Mouse (Mus musculus): ENCODE data around the gene Olfr429. TPM values are rescaled to one million over a fixed set of nuclear protein-coding genes. Genes with fewer than 3 reads are reported as not detected.
"Not testable (repeated sequence)": the region's sequence is repeated elsewhere in the genome, so short reads cannot be mapped to it uniquely, and the experiment has no call there.

The Olfr429 gene
- total RNA-seq (2021) = not detected

GRCm38 (mm10) chr1:174084031-174084430, at the start of gene Olfr429:
Gene Olfr429, plus strand, starts transcription at chr1:174084331.
- DNase-seq (ENCODE audit: extremely low spot score in 1 of 2, low spot score in 1 of 2) = no peak

DNA sequence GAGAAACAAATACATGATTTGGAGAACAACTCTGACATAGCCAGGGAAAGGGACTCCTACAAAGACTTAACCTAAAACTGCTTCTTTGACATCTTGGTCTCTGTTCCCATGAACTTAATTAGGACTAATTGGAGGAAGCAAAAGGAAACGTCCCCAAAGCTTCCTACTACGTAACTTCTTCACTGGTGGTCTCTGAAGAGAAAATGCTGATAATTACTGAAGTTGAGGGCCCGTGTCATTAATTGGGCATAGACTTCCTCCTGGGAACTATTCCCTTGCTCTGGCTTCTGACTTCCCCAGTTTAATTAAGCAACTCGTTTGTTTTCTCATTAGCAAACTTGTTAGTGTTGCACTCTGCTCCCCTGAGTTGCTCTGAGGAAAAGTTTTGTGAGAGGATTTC, 48.3 kb upstream of the Olfr429 start:
- DNase-seq (ENCODE audit: extremely low spot score in 1 of 2, low spot score in 1 of 2) = no peak

DNA sequence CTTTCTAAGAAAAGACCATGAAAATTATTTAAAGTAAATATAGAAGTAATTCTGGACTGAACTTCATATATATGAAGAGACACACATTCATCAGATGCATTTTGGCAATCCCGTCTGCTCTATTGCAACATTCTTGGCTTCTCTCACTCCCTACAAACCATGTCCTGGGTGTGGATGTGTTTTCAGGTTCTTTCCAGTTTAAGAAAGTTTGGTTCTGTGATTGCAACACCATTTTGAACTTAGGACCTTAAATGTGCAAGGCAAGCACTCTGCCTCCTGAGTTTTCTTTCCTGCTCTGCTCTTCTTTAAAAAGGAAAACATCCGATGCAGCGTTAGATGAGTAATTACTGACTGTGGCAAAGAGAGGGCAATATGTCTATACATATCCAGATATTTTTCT, 45.7 kb upstream of the Olfr429 start:
- no peak for DNase-seq (ENCODE audit: extremely low spot score in 1 of 2, low spot score in 1 of 2)

DNA sequence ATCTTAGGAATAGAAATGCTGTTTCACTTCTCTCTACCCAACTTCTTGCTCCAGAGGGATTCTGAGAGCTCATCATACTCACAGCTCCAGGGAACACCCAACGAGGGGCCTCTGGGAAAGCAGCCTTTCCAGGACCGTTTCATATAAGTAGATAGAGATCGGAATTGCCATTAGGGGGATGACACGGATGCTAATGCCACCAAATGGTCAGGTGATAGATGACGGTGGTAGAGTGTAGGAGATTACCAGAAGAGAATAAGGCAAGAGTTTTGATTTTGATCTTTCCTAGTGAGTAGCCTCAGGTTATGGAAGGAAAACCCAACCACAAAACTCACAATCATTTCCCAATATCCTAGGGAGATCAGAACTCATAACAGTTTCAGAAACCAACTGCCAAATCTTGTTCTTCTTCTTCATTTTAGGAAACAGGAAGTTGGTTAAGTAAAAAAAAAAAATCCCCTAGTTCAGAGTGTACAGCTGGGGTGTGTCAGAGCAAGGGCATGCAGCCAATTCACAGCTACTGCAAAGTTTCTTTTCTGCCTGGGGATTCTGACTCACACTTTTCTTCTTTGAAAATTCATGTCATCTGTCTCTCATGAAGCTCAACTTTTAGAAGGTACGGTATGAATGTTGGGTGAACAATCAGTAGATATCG, 43.5 kb upstream of the Olfr429 start, which contains the start of gene Olfr433:
TSS of gene Olfr433 (plus strand) at position 183 of the 655 bp plus-strand sequence.
- peak in 1 of 2 experiments; percentile 10 for DNase-seq (ENCODE audit: extremely low spot score in 1 of 2, low spot score in 1 of 2)

DNA sequence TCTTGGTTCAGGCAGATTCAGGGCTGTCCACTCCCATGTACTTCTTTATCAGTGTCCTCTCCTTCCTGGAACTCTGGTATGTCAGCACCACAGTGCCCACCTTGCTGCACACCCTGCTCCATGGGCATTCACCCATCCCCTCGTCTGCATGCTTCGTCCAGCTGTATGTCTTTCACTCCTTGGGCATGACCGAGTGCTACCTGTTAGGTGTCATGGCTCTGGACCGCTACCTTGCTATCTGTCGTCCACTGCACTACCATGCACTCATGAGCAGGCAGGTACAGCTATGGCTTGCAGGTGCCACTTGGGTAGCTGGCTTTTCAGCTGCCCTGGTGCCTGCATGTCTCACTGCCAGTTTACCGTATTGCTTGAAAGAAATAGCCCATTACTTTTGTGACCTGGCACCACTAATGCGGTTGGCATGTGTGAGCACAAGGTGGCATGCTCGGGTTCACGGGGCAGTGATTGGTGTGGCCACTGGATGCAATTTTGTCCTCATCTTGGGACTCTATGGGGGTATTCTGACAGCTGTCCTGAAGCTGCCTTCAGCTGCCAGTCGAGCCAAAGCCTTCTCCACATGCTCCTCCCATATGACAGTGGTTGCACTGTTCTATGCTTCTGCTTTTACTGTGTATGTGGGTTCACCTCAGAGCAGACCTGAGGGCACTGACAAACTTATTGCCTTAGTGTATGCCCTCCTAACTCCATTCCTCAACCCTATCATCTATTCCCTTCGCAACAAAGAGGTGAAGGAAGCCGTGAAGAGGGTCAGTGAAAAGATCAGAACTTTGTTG, 41.8 kb upstream of the Olfr429 start:
- not testable (repeated sequence) for DNase-seq (ENCODE audit: extremely low spot score in 1 of 2, low spot score in 1 of 2)

GRCm38 (mm10) chr1:174044431-174044830, 39.7 kb upstream of the Olfr429 start:
- DNase-seq (ENCODE audit: extremely low spot score in 1 of 2, low spot score in 1 of 2) = no peak

DNA sequence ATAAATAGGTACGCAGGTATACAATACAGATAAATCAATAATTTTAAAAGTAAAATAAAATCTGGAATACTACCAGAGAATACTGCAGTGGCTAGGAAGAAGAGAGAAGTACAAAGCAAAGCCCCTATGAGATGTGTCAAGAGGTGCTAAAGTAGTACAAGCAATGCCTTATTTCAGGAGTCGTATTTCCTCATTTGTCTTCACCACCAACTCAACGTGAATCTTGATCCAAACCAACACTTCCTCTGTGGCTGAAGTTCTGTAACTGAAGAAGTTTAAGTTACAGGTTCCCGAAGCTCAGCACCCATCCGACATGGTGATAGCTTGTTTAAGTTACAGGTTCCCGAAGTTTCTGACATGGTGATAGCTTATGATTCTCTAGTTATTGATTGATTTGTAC, 35.9 kb upstream of the Olfr429 start:
- not testable (repeated sequence) for DNase-seq (ENCODE audit: extremely low spot score in 1 of 2, low spot score in 1 of 2)

DNA sequence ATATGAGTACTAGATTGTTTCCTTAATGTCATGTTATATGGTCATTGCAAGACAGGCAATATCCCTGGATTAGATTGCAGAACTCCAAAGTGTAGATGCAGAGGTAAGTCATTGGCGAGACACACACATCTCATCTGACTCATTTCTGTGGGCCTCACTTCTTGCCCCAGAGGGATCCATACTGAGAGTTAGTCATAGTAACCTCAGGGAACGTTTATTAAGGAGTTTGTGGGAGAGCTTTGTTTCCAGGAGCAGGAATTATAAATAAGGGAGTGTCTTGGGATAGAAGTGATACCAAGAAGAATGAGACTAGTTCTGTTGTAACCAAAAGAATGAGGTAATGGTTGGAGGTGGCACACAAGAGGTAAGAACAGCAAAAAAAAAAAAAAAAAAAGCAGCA, 35.2 kb upstream of the Olfr429 start, which contains the start of gene Olfr432:
TSS of gene Olfr432 (plus strand) at position 313 of the 400 bp plus-strand sequence.
- no peak for DNase-seq (ENCODE audit: extremely low spot score in 1 of 2, low spot score in 1 of 2)

- DNase-seq (ENCODE audit: extremely low spot score in 1 of 2, low spot score in 1 of 2) = not testable (repeated sequence)
Observed at GRCm38 (mm10) chr1:174049357-174049756, 34.8 kb upstream of the Olfr429 start.

DNA sequence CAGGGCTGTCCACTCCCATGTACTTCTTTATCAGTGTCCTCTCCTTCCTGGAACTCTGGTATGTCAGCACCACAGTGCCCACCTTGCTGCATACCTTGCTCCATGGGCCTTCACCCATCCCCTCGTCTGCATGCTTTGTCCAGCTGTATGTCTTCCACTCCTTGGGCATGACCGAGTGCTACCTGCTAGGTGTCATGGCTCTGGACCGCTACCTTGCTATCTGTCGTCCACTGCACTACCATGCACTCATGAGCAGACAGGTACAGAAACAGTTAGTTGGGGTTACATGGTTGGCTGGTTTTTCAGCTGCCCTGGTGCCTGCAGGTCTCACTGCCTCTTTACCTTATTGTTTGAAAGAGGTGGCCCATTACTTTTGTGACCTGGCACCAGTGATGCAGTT, 33.6 kb upstream of the Olfr429 start:
- no peak for DNase-seq (ENCODE audit: extremely low spot score in 1 of 2, low spot score in 1 of 2)

DNA sequence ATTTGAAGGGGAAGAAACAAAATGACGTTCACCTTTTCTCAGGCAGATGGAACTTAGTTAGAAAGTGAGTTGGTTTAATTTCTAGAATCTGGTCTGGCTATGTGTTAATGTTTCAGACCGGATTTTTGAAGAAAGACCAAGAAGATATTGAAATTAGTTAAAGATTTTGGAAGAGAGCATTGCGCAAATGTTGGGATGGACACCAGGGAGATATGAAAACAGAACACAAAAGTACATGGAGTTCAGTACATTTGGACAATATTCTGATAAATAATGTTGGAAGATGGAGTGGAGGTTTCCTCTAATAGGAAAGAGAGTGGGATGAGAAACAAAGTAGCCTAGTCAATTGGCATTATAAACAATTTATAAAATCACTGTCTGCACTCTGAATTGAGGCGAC, 32.6 kb upstream of the Olfr429 start:
- no peak for DNase-seq (ENCODE audit: extremely low spot score in 1 of 2, low spot score in 1 of 2)

DNA sequence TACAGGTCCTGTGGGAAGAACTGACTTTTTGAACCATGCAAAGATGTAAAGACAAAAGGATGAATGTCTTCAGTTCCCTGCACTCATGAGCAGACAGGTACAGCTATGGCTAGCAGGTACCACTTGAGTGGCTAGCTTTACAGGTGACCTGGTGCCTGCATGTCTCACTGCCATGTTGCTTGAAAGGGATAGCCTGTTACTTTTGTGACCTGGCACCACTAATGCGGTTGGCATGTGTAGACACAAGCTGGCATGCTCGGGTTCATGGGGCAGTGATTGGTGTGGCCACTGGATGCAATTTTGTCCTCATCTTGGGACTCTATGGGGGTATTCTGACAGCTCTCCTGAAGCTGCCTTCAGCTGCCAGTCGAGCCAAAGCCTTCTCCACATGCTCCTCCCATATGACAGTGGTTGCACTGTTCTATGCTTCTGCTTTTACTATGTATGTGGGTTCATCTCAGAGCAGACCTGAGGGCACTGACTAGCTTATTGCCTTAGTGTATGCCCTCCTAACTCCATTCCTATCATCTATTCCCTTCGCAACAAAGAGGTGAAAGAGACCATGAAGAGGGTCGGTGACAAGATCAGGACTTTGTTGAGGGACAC, 32.1 kb upstream of the Olfr429 start:
- no peak for DNase-seq (ENCODE audit: extremely low spot score in 1 of 2, low spot score in 1 of 2)

GRCm38 (mm10) chr1:174052981-174053380, 31.1 kb upstream of the Olfr429 start:
- DNase-seq (ENCODE audit: extremely low spot score in 1 of 2, low spot score in 1 of 2) = no peak

DNA sequence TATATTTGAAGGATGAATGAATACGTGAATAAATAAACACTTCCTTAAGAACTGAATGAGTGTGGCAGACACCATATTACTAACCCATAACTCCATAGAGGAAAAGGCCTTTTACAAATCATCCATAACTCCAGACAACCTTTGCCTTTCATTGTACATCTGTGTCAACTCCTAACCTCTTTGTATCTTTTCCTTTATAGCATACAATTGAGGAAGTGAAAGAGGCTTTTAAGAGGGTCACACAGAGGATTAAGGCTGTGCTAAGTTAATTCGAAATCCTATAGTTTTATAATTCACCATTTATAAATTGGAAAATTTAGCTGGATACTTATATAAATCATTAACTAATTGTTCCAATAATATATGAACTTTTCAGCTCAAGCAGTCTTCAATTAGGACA, 28.9 kb upstream of the Olfr429 start:
- no peak for DNase-seq (ENCODE audit: extremely low spot score in 1 of 2, low spot score in 1 of 2)

DNA sequence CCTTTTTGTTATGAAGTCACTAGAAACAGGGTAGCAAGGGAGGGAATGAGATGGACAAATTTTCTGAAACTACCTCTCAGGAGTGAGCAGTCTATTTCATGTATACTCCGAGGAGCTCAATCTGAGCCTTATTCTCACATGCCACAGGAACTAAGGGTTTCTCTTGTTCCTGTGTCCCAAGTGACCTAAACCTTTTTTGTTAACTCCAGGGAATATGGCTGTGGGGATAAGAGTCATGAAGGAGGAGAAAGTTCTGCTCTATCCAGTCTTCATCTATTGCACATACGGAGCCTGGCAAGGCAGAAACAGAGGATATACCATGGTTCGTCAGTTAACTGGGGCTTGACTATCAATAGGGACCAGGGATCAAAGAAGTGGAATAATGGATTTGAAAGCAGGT, 17.8 kb upstream of the Olfr429 start, which contains the start of gene Olfr430:
TSS of gene Olfr430 (plus strand) at position 301 of the 400 bp plus-strand sequence.
- no peak for DNase-seq (ENCODE audit: extremely low spot score in 1 of 2, low spot score in 1 of 2)

DNA sequence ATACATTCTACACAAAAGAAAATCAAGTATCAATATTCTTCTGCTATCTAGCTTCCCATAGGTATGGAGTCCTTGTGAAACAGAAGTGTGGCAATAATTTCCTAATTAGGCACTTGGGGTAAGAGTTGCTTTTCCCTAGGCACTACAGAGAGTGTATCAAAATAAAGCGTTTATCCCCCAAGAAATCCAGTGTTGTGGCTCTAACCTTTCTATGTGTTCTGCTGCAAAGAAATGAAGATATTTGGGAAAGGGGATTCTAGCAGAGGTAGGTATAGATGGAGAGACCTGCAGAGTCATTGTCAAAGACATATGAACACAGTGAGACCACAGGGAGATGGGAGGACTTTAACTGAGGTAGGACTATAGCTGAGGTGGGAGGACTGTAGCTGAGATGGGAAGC, 12.5 kb downstream of the Olfr429 start, which contains the start of gene Olfr427:
TSS of gene Olfr427 (plus strand) at position 301 of the 400 bp plus-strand sequence.
- DNase-seq (ENCODE audit: extremely low spot score in 1 of 2, low spot score in 1 of 2) = no peak

DNA sequence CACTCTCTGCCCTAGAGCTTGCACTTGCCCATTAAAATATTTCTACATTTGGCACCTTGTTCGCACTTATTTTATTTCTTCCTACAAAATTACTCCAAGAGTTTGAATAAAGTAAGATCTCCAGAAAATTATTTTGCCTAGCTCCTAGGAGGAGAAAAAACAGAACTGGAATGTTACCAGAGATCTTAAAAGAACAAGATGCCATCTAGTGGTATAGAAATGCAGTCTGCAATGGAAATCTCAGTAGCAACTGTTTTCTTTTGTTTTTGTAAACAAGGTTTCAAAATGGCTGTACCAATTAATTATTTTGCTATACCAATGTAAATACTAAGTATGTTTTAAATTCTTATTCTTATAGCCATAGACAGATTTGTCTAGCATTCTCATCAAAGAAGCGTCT, 19.6 kb downstream of the Olfr429 start:
- DNase-seq (ENCODE audit: extremely low spot score in 1 of 2, low spot score in 1 of 2) = no peak

DNA sequence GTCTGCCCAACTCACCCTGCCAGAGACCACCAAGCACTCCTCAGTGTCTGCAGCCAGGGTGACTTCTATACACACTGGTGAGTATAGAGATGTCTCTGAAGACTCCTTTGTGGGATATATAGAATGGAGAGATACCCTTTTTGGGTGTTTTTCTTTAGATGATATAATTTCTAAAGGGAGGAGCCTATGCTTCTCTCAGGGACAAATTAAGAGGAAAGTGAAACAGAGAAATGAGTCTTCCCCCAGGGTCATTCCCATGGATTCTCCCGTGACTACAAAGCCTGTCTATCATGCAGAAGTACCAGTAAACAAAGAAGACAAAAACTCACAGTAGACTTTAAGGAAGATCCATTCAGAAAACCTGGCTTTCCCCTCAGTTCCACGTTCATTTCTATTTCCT, 36.9 kb downstream of the Olfr429 start, which contains the start of gene Olfr231:
TSS of gene Olfr231 (minus strand) at position 101 of the 400 bp plus-strand sequence.
- DNase-seq (ENCODE audit: extremely low spot score in 1 of 2, low spot score in 1 of 2) = no peak

- no peak for DNase-seq (ENCODE audit: extremely low spot score in 1 of 2, low spot score in 1 of 2)
Observed at GRCm38 (mm10) chr1:174131217-174131616, 47.1 kb downstream of the Olfr429 start, which contains the start of gene Olfr424. Gene Olfr424, plus strand, starts transcription at chr1:174131517.

GRCm38 (mm10) chr1:174131999-174132398, 47.9 kb downstream of the Olfr429 start:
- DNase-seq (ENCODE audit: extremely low spot score in 1 of 2, low spot score in 1 of 2) = no peak
